Mouse (Mus musculus): Measurements from ENCODE around the gene Inca1. TPM values are rescaled to one million over a fixed set of nuclear protein-coding genes. Genes with fewer than 3 reads are reported as not detected.

Gene Inca1
- polyA plus RNA-seq, 1 experiment from 2014 or later: 1.3 TPM

GRCm38 (mm10) chr11:70726585-70726984, 26.6 kb upstream of the Inca1 start:
- no peaks in the 10 kb centered on the region for H3K4me1 ChIP-seq
- peaks cover 68% of the 10 kb centered on the region for H3K36me3 ChIP-seq
- ATAC-seq (ENCODE audit: low FRiP score, low read depth): no peak
- WGBS: 100% methylated on average over 2 of the region's 2 CpGs
- H3K4me3 ChIP-seq: no peak overlapping the region
- H3K27ac ChIP-seq (replicated peaks): no peak overlapping the region
- no peaks in the 10 kb centered on the region for H3K9me3 ChIP-seq
- H3K4me2 ChIP-seq (replicated peaks): no peak overlapping the region
- H3K27me3 ChIP-seq: no peaks in the 10 kb centered on the region
- no peak overlapping the region for H3K9ac ChIP-seq (replicated peaks)

GRCm38 (mm10) chr11:70724706-70725105, 24.8 kb upstream of the Inca1 start:
- Histone ChIP-seq H3K9me3 (no peaks in the 10 kb centered on the region), H3K27me3 (no peaks in the 10 kb centered on the region), H3K36me3 (peaks cover 84% of the 10 kb centered on the region), H3K9ac (replicated peaks) (no peak overlapping the region), H3K27ac (replicated peaks) (no peak overlapping the region), H3K4me3 (no peak overlapping the region), H3K4me2 (replicated peaks) (no peak overlapping the region), H3K4me1 (no peaks in the 10 kb centered on the region)
- 92% methylated on average over 9 of the region's 9 CpGs for WGBS
- no peak for ATAC-seq (ENCODE audit: low FRiP score, low read depth)

- no peak overlapping the region for H3K27ac ChIP-seq (replicated peaks)
- H3K4me2 ChIP-seq (replicated peaks): no peak overlapping the region
- no peaks in the 10 kb centered on the region for H3K4me1 ChIP-seq
- no peaks in the 10 kb centered on the region for H3K27me3 ChIP-seq
- no peak overlapping the region for H3K9ac ChIP-seq (replicated peaks)
- no peaks in the 10 kb centered on the region for H3K9me3 ChIP-seq
- H3K4me3 ChIP-seq: no peak overlapping the region
- WGBS: 98% methylated on average over 3 of the region's 3 CpGs
- no peak for ATAC-seq (ENCODE audit: low FRiP score, low read depth)
- peaks cover 81% of the 10 kb centered on the region for H3K36me3 ChIP-seq
Measured at GRCm38 (mm10) chr11:70721072-70721471, 21.1 kb upstream of the Inca1 start.

GRCm38 (mm10) chr11:70720567-70720966, 20.6 kb upstream of the Inca1 start:
- H3K9me3 ChIP-seq: no peaks in the 10 kb centered on the region
- 94% methylated on average over 3 of the region's 3 CpGs for WGBS
- H3K4me1 ChIP-seq: no peaks in the 10 kb centered on the region
- ATAC-seq (ENCODE audit: low FRiP score, low read depth): no peak
- H3K4me3 ChIP-seq: no peak overlapping the region
- no peak overlapping the region for H3K4me2 ChIP-seq (replicated peaks)
- no peaks in the 10 kb centered on the region for H3K27me3 ChIP-seq
- H3K27ac ChIP-seq (replicated peaks): no peak overlapping the region
- no peak overlapping the region for H3K9ac ChIP-seq (replicated peaks)
- peaks cover 76% of the 10 kb centered on the region for H3K36me3 ChIP-seq

GRCm38 (mm10) chr11:70718481-70718880, 18.5 kb upstream of the Inca1 start:
- Histone ChIP-seq H3K9me3 (no peaks in the 10 kb centered on the region), H3K4me1 (no peaks in the 10 kb centered on the region), H3K4me2 (replicated peaks) (no peak overlapping the region), H3K36me3 (peaks cover 56% of the 10 kb centered on the region), H3K9ac (replicated peaks) (no peak overlapping the region), H3K27ac (replicated peaks) (no peak overlapping the region), H3K4me3 (no peak overlapping the region), H3K27me3 (no peaks in the 10 kb centered on the region)
- no peak for ATAC-seq (ENCODE audit: low FRiP score, low read depth)
- WGBS: 82% methylated on average over 5 of the region's 5 CpGs

GRCm38 (mm10) chr11:70715832-70716231, 15.9 kb upstream of the Inca1 start:
- no peaks in the 10 kb centered on the region for H3K27me3 ChIP-seq
- no peak overlapping the region for H3K4me3 ChIP-seq
- no peak overlapping the region for H3K27ac ChIP-seq (replicated peaks)
- H3K4me2 ChIP-seq (replicated peaks): no peak overlapping the region
- ATAC-seq (ENCODE audit: low FRiP score, low read depth): no peak
- no peaks in the 10 kb centered on the region for H3K9me3 ChIP-seq
- peaks cover 54% of the 10 kb centered on the region for H3K36me3 ChIP-seq
- 78% methylated on average over 6 of the region's 6 CpGs for WGBS
- H3K9ac ChIP-seq (replicated peaks): no peak overlapping the region
- H3K4me1 ChIP-seq: no peaks in the 10 kb centered on the region

- H3K27me3 ChIP-seq: no peaks in the 10 kb centered on the region
- peaks cover 50% of the 10 kb centered on the region for H3K36me3 ChIP-seq
- H3K4me2 ChIP-seq (replicated peaks): no peak overlapping the region
- WGBS: 86% methylated on average over 6 of the region's 6 CpGs
- no peak for ATAC-seq (ENCODE audit: low FRiP score, low read depth)
- no peak overlapping the region for H3K27ac ChIP-seq (replicated peaks)
- H3K9ac ChIP-seq (replicated peaks): no peak overlapping the region
- no peaks in the 10 kb centered on the region for H3K4me1 ChIP-seq
- H3K4me3 ChIP-seq: no peak overlapping the region
- H3K9me3 ChIP-seq: no peaks in the 10 kb centered on the region
Measured at GRCm38 (mm10) chr11:70713222-70713621, 13.3 kb upstream of the Inca1 start.

GRCm38 (mm10) chr11:70711026-70711425, 11.1 kb upstream of the Inca1 start:
- H3K9me3 ChIP-seq: no peaks in the 10 kb centered on the region
- no peak overlapping the region for H3K4me2 ChIP-seq (replicated peaks)
- H3K27me3 ChIP-seq: no peaks in the 10 kb centered on the region
- WGBS: 94% methylated on average over 10 of the region's 10 CpGs
- H3K27ac ChIP-seq (replicated peaks): no peak overlapping the region
- H3K4me3 ChIP-seq: no peak overlapping the region
- peaks cover 59% of the 10 kb centered on the region for H3K36me3 ChIP-seq
- no peak overlapping the region for H3K9ac ChIP-seq (replicated peaks)
- no peaks in the 10 kb centered on the region for H3K4me1 ChIP-seq
- no peak for ATAC-seq (ENCODE audit: low FRiP score, low read depth)

GRCm38 (mm10) chr11:70706127-70706526, 6.2 kb upstream of the Inca1 start:
- Histone ChIP-seq H3K9ac (replicated peaks) (no peak overlapping the region), H3K4me3 (no peak overlapping the region), H3K4me1 (peaks cover 15% of the 10 kb centered on the region), H3K4me2 (replicated peaks) (no peak overlapping the region), H3K27me3 (no peaks in the 10 kb centered on the region), H3K9me3 (no peaks in the 10 kb centered on the region), H3K36me3 (peaks cover 73% of the 10 kb centered on the region), H3K27ac (replicated peaks) (no peak overlapping the region)
- ATAC-seq (ENCODE audit: low FRiP score, low read depth): no peak
- WGBS: 87% methylated on average over 3 of the region's 3 CpGs

GRCm38 (mm10) chr11:70702781-70703180, 2.8 kb upstream of the Inca1 start:
- H3K4me3 ChIP-seq: no peak overlapping the region
- no peak for ATAC-seq (ENCODE audit: low FRiP score, low read depth)
- no peak overlapping the region for H3K4me2 ChIP-seq (replicated peaks)
- H3K9ac ChIP-seq (replicated peaks): 0 out of 2 replicates have a peak overlapping the region, but pooled peaks have one; percentile 28
- H3K9me3 ChIP-seq: no peaks in the 10 kb centered on the region
- H3K27me3 ChIP-seq: 0 out of 2 replicates have a peak, but pooled peaks cover 2% of the 10 kb centered on the region
- no peak overlapping the region for H3K27ac ChIP-seq (replicated peaks)
- peaks cover 24% of the 10 kb centered on the region for H3K4me1 ChIP-seq
- peaks cover 43% of the 10 kb centered on the region for H3K36me3 ChIP-seq
- WGBS: 76% methylated on average over 6 of the region's 6 CpGs

GRCm38 (mm10) chr11:70701984-70702733, 2.2 kb upstream of the Inca1 start:
- ATAC-seq (ENCODE audit: low FRiP score, low read depth): no peak

GRCm38 (mm10) chr11:70701221-70701955, 1.4 kb upstream of the Inca1 start:
- 0 out of 2 replicates have a peak, but pooled peaks cover 2% of the 10 kb centered on the region for H3K27me3 ChIP-seq
- peak overlapping the region; percentile 84 for H3K4me2 ChIP-seq (replicated peaks)
- 12% methylated on average over 10 of the region's 10 CpGs for WGBS
- ATAC-seq (ENCODE audit: low FRiP score, low read depth): peak; percentile 10; the same call in 1 of the 2 replicates
- H3K4me1 ChIP-seq: peaks cover 24% of the 10 kb centered on the region
- H3K9me3 ChIP-seq: no peaks in the 10 kb centered on the region
- H3K27ac ChIP-seq (replicated peaks): no peak overlapping the region
- peak overlapping the region; percentile 90 for H3K9ac ChIP-seq (replicated peaks)
- peak overlapping the region; percentile 89 for H3K4me3 ChIP-seq
- peaks cover 30% of the 10 kb centered on the region for H3K36me3 ChIP-seq

More at GRCm38 (mm10) chr11:70701984-70702733, 2.2 kb upstream of the Inca1 start:
- H3K9me3 ChIP-seq: no peaks in the 10 kb centered on the region
- H3K4me3 ChIP-seq: peak overlapping the region; percentile 89; the same call in 1 of the 2 replicates
- H3K27me3 ChIP-seq: 0 out of 2 replicates have a peak, but pooled peaks cover 2% of the 10 kb centered on the region
- H3K9ac ChIP-seq (replicated peaks): peak overlapping the region; percentile 90; the same call in 1 of the 2 replicates
- H3K27ac ChIP-seq (replicated peaks): no peak overlapping the region
- H3K4me2 ChIP-seq (replicated peaks): peak overlapping the region; percentile 84; the same call in 1 of the 2 replicates
- WGBS: 84% methylated on average over 6 of the region's 6 CpGs
- H3K4me1 ChIP-seq: peaks cover 24% of the 10 kb centered on the region
- H3K36me3 ChIP-seq: peaks cover 37% of the 10 kb centered on the region

Measured in midbrain, embryonic 12.5 days (tissue).